Mouse (Mus musculus) lung, postnatal 0 days (tissue): ENCODE measurements around the gene Helz. TPM values are rescaled to one million over a fixed set of nuclear protein-coding genes. Genes with fewer than 3 reads are reported as not detected.
"Not testable (repeated sequence)": the region's sequence is repeated elsewhere in the genome, so short reads cannot be mapped to it uniquely, and the experiment has no call there.

Experiments used
- ATAC-seq: fragments of 200-750 bp; cut with Nextera tagmentation; 2 replicates; pipeline ENCODE4 v1.8.0; 2017; ENCODE audit warnings: moderate library complexity
- DNase-seq: peaks from one replicate; pipeline ENCODE4 v3.0.0-alpha.2; 2016; ENCODE audit warnings: low spot score
- H3K27ac ChIP-seq: fragments of 300-500 bp; sonication (generic); 2 replicates; pipeline ENCODE4 v1.5.1; 2014; ENCODE audit warnings: antibody characterized with exemption, mild to moderate bottlenecking, low read length, mixed read lengths
- H3K27me3 ChIP-seq: fragments of 300-500 bp; sonication (generic); replicated peaks from 2 replicates; pipeline ENCODE4 v1.6.1; 2014; ENCODE audit warnings: low read length, mixed read lengths; ENCODE audit not compliant: insufficient read depth
- H3K36me3 ChIP-seq: fragments of 300-500 bp; sonication (generic); 2 replicates; pipeline ENCODE4 v1.6.1; 2014; ENCODE audit warnings: low read length, mixed read lengths; ENCODE audit not compliant: insufficient read depth
- H3K4me1 ChIP-seq: fragments of 300-500 bp; sonication (generic); 2 replicates; pipeline ENCODE4 v1.6.1; 2014; ENCODE audit warnings: antibody characterized with exemption, low read depth, low read length, mixed read lengths; ENCODE audit not compliant: insufficient read depth
- H3K4me2 ChIP-seq: fragments of 300-500 bp; sonication (generic); replicated peaks from 2 replicates; pipeline ENCODE4 v1.6.1; 2014; ENCODE audit warnings: low read depth, mild to moderate bottlenecking, low read length, moderate library complexity, mixed read lengths
- H3K4me3 ChIP-seq: fragments of 300-500 bp; sonication (generic); 2 replicates; pipeline ENCODE4 v1.5.1; 2014; ENCODE audit warnings: low read depth, low read length
- H3K9ac ChIP-seq: fragments of 300-500 bp; sonication (generic); replicated peaks from 2 replicates; pipeline ENCODE4 v1.6.1; 2014; ENCODE audit warnings: low read depth, mild to moderate bottlenecking
- H3K9me3 ChIP-seq: fragments of 300-500 bp; sonication (generic); 2 replicates; pipeline ENCODE4 v1.6.1; 2016; ENCODE audit warnings: low read length, mixed read lengths
- CTCF ChIP-seq: IDR thresholded peaks from 2 replicates; pipeline ENCODE4 v1.5.1; 2016; ENCODE audit warnings: antibody characterized with exemption, mild to moderate bottlenecking
- EP300 ChIP-seq: IDR thresholded peaks from 2 replicates; pipeline ENCODE4 v1.6.1; 2016; ENCODE audit warnings: antibody characterized with exemption, mild to moderate bottlenecking, control low read depth
- WGBS: fragments of 180-500 bp; shearing (Covaris S2); extraction: QIAGEN DNeasy Blood & Tissue Kit; methylation state at CpG from one replicate; pipeline ENCODE4 v1.1.7; 2014; 5-methylcytosine and 5-hydroxymethylcytosine counted together
- polyA plus RNA-seq: library from polyadenylated mRNA; unstranded; fragments of >200 nt; fragmentation: Nextera tagmentation; extraction: Ambion mirVana; gene quantifications from 2 replicates; pipeline ENCODE4 v1.2.1, GENCODE M21; 2015

Gene Helz
- polyA plus RNA-seq, 1 experiment from 2014 or later: 8.4 TPM

DNA sequence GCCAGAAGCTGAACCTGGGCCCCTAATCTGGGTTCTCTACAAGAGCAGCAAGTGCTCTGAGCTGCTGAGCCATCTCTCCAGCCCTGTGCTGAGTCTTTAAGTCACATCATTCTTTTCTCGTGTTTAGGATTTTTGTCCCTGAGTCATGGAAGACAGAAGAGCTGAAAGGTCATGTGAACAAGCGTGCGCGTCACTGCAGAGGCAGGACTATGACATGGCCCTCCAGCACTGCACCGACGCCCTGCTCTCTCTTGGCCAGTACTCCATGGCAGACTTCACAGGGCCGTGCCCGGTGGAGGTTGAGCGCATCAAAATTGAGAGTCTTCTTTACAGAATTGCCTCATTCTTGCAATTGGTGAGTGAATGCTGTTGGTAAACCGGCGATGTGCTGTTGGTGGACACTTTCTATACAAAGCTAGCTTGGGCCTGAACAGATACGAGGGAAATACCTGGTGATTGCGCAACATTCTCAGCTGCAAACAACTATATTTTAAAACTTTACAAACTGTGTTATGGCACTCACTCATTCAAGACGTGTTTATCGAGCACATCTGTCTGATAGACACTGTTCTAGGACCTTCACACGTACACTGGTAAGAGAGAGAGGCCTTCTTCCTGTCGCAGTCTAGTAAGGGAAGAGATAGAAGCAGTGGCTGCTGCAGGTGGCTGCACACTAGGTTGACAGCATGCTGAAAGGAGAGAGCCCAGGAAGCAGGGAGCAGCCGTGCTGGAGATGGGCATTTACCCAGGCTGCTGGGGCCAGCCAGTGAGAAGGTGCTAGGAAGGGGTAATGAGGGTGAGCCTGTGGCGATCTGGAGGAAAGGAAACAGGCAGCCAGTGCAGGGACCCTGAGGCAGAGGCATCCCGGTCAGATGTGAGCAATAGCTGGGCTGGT, 27.3 kb downstream of the Helz start:
- no peak overlapping the region for H3K4me2 ChIP-seq
- H3K36me3 ChIP-seq: peaks cover 5% of the 10 kb centered on the region; the same call in 1 of the 2 replicates
- TF ChIP-seq CTCF (no peak), EP300 (no peak)
- H3K4me3 ChIP-seq: no peak overlapping the region
- DNase-seq (peak; percentile 8), ATAC-seq (no peak)
- 92% methylated on average over 20 of the region's 20 CpGs for WGBS
- H3K9me3 ChIP-seq: no peaks in the 10 kb centered on the region
- no peak overlapping the region for H3K9ac ChIP-seq
- H3K27me3 ChIP-seq: no peaks in the 10 kb centered on the region
- H3K4me1 ChIP-seq: peaks cover 12% of the 10 kb centered on the region; the same call in 1 of the 2 replicates
- H3K27ac ChIP-seq: no peak overlapping the region

- no peak for DNase-seq
- no peaks in the 10 kb centered on the region for H3K9me3 ChIP-seq
- H3K4me1 ChIP-seq: peaks cover 12% of the 10 kb centered on the region; the same call in 1 of the 2 replicates
- no peak overlapping the region for H3K27ac ChIP-seq
- no peak for ATAC-seq
- no peak for TF ChIP-seq EP300
- no peak for TF ChIP-seq CTCF
- no peaks in the 10 kb centered on the region for H3K27me3 ChIP-seq
- WGBS: 94% methylated on average over 7 of the region's 7 CpGs
- H3K4me3 ChIP-seq: no peak overlapping the region
- no peak overlapping the region for H3K9ac ChIP-seq
- peaks cover 7% of the 10 kb centered on the region; the same call in 1 of the 2 replicates for H3K36me3 ChIP-seq
- no peak overlapping the region for H3K4me2 ChIP-seq
Observed at GRCm38 (mm10) chr11:107576186-107576585, 28.5 kb downstream of the Helz start.

DNA sequence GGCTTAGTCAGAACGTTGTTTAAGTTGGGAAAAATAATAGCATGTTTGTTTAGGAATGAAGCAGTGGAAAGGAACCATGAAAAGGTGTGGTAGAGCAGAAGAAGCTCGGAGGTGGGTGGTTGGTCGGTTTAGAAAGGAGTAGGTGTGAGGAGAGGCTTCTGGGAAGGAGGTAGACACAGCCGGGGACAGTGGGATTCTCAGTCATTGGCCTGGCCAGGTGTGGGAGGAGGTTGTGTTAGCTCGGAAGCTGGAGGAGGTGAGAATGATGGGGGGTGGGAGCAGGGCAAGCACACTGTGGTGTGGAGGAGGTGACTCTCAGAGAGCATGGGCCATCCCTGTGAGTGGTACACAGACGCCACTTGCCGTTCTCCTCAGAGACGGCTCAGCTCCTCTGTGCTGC, 29.7 kb downstream of the Helz start:
- Histone ChIP-seq H3K4me1 (peaks cover 12% of the 10 kb centered on the region; the same call in 1 of the 2 replicates), H3K4me3 (no peak overlapping the region), H3K27me3 (no peaks in the 10 kb centered on the region), H3K9ac (no peak overlapping the region), H3K9me3 (no peaks in the 10 kb centered on the region), H3K36me3 (peaks cover 10% of the 10 kb centered on the region; the same call in 1 of the 2 replicates), H3K27ac (0 out of 2 replicates have a peak overlapping the region, but pooled peaks have one; percentile 16), H3K4me2 (no peak overlapping the region)
- no peak for ATAC-seq
- WGBS: 74% methylated on average over 8 of the region's 8 CpGs
- TF ChIP-seq CTCF: no peak
- TF ChIP-seq EP300: no peak
- no peak for DNase-seq

DNA sequence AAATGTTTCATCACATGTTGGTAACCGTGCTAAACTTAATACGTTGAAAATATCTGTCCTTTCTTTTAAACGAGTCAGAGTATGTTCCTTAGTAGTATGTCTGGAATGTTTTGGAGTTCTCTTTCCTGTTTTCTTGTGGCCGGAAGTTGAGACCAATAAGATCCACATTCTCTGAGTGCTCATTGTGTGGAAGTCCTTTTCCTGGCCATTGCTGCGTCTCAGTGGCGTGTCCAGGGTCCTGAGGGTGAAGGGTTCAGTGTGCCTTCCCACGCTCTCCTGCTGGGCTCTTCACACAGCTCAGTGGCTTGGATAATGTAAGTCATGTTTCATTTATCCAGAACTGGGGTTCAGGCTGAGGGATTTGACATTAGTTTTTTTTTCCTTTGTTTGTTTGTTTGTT, 30.5 kb downstream of the Helz start:
- Histone ChIP-seq H3K4me1 (peaks cover 9% of the 10 kb centered on the region; the same call in 1 of the 2 replicates), H3K36me3 (peaks cover 10% of the 10 kb centered on the region; the same call in 1 of the 2 replicates), H3K4me3 (no peak overlapping the region), H3K9ac (no peak overlapping the region), H3K27ac (peak overlapping the region; percentile 26; the same call in 1 of the 2 replicates), H3K27me3 (no peaks in the 10 kb centered on the region), H3K4me2 (no peak overlapping the region), H3K9me3 (no peaks in the 10 kb centered on the region)
- 29% methylated on average over 7 of the region's 7 CpGs for WGBS
- no peak; the same call in none of the 2 replicates for TF ChIP-seq EP300
- no peak for TF ChIP-seq CTCF
- DNase-seq (peak; percentile 53), ATAC-seq (peak; percentile 40)

DNA sequence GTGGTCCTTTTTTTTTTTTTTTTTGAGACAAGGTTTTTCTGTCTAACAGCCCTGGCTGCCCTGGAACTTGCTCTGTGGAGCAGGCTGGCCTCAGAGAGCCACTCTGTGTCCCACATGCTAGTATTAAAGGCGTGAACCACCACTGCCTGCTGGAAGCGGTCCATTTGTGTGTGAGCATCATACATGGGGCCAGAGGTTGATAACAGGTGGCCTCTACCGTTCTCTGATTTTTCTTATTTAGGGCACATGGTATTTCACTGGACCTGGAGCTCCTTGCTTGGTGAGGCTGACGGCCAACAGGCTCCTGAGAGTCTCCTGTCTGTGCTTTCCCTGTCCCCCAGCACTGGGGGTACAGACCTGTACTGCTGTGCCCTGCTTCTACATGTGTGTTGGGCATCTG, 33.1 kb downstream of the Helz start:
- Histone ChIP-seq H3K9me3 (no peaks in the 10 kb centered on the region), H3K4me2 (no peak overlapping the region), H3K4me3 (no peak overlapping the region), H3K27ac (no peak overlapping the region), H3K27me3 (no peaks in the 10 kb centered on the region), H3K9ac (no peak overlapping the region), H3K36me3 (peaks cover 10% of the 10 kb centered on the region; the same call in 1 of the 2 replicates), H3K4me1 (peaks cover 4% of the 10 kb centered on the region; the same call in 1 of the 2 replicates)
- TF ChIP-seq CTCF: no peak
- TF ChIP-seq EP300: no peak
- DNase-seq (no peak), ATAC-seq (no peak)
- 95% methylated on average over 4 of the region's 4 CpGs for WGBS

DNA sequence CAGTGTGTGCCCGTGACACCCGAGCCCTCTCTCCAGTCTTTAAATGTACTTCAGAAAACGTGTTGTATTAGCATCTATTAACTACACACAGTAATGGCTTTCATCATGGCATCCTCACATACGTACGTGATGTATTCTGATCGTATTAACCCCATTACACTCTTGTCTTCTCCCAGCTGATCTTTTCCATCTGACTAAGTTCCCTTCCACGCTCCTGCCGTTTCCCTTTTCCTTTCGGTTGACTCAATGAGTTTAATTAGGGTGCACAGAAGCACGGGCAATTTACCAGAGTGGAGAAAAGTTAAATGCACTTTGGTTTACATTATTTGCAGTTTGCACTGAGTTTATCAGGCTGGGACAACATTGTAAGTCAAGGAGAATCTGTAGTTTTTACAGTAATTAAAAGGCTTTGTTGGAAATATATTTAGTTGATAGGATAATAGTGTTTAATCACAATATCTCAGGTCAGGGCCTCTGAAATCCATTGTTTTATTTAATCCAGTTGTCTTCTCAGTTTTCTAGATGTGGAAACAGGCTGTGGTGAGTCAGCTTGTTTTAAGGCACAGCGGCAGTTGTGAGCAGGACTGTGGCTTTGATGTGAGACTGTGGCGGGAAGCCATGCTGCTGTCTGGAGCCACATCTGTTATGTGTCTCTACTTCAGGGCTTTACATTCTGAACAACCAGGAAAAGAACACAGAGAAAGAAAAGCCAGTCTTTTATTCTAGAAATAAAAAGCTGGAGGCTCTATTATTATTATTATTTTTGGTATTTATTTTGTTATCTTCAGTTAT, 37.1 kb downstream of the Helz start:
- no peak overlapping the region for H3K9ac ChIP-seq
- ATAC-seq (peak; percentile 47; the same call in 1 of the 2 replicates), DNase-seq (peak; percentile 47)
- H3K9me3 ChIP-seq: no peaks in the 10 kb centered on the region
- 79% methylated on average over 12 of the region's 12 CpGs for WGBS
- no peak overlapping the region for H3K4me2 ChIP-seq
- no peak overlapping the region for H3K27ac ChIP-seq
- H3K27me3 ChIP-seq: no peaks in the 10 kb centered on the region
- H3K4me1 ChIP-seq: no peaks in the 10 kb centered on the region
- no peak overlapping the region for H3K4me3 ChIP-seq
- peaks cover 5% of the 10 kb centered on the region; the same call in 1 of the 2 replicates for H3K36me3 ChIP-seq
- no peak for TF ChIP-seq CTCF
- no peak for TF ChIP-seq EP300

DNA sequence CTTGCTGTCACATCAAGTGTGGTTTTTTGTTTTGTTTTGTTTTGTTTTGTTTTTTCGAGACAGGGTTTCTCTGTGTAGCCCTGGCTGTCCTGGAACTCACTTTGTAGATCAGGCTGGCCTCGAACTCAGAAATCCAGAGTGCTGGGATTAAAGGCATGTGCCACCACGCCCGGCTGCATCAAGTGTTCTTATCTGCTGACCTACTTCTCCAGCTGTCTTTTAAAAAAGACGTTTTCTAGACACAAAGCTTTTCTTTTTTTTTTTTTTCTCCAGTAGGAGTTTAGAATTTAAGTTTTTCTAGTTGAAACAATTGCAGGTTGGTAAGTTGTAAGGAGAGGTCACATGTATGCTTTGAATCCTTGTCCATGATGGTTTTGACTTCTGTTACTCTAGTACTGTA, 38.4 kb downstream of the Helz start:
- H3K4me3 ChIP-seq, H3K4me2 ChIP-seq, DNase-seq, H3K9me3 ChIP-seq, H3K4me1 ChIP-seq, H3K36me3 ChIP-seq, H3K27ac ChIP-seq, H3K27me3 ChIP-seq, H3K9ac ChIP-seq, ATAC-seq: not testable (repeated sequence)
- WGBS: 71% methylated on average over 5 of the region's 5 CpGs
